Mouse (Mus musculus): ENCODE measurements at regions not wholly inside any gene's neighbourhood (a gene's known extent, or its start where the extent isn't known, plus 50 kb on each side); places are given as distances from the start of the nearest gene placed in this dataset.

DNA sequence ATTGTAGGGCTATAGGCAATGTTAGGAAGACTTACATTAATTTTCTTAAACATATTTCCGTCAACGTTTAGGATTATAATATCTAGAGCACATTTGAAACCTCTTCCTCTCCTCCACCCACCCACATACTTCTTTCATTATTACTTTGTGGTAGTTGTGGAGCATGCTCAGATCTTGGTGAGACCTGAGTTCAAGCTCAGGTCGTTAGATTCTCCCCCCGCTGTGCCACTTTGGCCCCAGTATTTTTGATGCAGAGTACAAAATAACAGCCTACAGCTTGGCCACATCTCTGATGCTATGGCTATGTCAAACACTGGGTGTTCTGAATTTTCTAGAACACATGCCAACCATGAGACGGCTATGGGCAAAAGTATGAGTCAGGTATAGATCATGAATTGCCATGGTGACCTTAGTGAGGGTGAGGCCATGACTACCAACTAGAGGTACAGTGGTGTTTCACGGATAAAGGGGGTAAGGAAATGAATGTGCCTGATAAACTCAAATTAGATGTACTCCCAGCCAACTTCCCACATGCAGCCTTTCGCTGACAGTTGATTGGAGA is 68.5 kb upstream of the H2afz start:
- no peak for DNase-seq (ENCODE audit: low spot score)

DNA sequence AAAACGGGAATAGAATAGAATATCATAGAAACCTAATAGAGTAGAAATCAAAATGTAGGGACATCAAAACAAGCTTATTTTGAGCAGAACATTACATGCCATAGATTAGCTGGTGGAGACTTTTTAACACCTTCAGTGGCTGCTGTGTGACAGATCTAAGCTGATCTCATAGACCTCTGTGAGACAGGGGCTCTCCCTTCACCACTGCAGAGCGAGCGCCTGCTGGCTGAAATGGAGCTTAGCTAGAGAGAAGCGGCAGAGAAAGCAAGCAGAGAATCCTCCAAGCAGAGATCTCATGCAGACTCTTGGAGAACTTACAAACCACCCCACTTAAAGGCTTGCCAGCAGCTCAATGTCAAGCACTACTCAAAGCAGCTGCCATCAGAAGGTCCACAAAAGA is 65.5 kb upstream of the H2afz start:
- no peak for DNase-seq (ENCODE audit: low spot score)

DNA sequence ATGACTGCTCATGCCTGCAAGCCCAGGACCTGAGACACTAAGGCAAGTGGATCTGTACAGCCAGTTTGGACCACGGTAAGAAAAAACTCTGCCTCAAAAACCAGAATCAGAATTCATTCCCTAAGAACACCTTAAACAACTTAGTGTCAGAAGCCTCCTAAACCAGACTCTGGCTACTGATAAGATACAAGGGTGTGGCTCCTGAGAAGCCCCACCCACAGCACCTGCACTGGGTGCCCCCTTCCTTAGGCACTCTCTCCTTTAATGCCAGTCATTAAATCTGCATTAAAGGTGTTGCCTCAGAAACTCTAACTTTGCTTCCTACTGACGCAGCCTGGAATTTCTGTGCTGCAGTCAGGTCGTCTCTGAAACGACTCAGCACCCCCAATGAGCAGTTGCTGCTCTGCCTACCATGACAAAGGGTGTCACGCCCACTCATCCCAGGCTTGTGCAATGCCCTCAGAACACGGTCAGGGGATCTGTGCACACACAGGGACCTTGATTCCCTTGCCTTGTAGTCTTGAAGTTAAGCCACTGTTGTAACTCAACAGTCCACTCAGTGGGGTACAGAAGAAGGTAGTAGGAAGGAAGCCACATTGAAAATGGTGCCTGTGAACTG is 62.8 kb upstream of the H2afz start:
- no peak for DNase-seq (ENCODE audit: low spot score)

DNA sequence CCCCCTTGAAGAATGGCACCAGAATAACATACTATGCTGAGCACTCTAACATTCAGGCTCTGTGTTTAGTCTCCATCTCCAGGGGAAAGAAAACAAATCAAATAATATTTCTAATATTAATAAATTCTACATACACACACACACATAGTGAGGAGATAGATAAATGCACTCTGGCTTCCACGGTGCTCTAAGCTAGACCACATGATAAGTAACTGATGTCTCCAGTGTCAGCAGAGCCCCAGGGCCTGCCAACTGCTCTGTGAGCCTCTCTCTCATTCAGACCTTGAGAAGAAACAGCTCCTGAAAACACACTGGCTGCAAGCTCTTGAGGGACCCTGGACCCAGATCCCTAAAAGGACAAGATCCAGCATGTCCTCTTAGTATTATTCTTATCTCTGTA is 56.9 kb upstream of the H2afz start:
- DNase-seq (ENCODE audit: low spot score): no peak

DNA sequence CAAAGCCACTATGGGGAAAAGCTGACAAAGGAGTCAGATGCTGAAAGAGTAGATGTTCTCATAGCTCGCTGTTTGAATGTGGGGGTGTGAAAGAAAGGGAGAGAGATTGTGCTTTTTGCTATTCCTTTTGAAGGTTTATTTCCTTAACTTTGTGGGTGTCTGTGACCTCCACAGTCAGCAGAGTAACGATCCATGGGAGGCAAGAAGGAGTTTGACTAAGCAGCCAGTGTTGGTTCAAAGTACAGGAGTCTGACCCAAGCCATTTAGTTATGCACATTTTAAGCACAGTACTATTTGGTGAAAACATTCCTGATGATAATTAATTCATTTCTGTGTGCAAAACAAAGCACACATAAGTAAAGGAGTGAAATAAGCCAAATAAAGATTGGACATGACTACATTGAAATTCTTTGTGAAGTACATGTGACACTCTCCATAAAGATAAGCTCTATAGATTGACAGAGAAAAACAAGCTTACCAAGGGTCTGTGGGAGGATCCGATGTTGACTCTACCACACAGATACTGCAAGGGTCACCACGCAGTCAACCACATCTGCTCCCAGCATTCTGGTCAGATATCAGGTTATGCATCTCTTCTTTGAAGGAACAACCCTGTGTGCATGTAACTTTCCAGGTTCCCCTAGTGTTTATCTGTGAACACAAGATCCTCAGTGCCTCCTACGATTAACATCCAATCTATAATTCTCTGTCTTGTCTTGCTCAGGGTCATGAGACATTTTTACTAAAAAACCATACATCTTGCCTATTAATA is 56.2 kb upstream of the H2afz start:
- DNase-seq (ENCODE audit: low spot score): no peak

DNA sequence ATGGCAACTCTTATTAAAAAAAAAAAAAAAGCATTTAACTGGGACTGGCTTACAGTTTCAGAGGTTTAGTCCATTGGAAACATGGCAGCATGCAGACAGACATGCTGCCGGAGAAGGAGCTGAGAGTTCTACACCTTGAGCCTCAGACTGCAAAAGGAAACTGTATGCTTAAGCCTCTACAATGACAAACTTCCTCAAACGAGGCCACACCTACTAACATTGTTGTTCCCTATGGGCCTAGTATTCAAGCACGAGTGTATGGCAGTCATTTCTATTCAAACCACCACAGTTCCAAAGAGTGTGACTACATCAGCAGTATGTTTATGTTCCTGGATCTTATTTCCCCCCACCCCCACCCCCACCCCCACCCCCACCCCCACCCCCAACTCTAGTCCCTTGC is 54.2 kb upstream of the H2afz start:
- no peak for DNase-seq (ENCODE audit: low spot score)
